Mouse (Mus musculus): ENCODE data around the gene Slc16a11.

DNA sequence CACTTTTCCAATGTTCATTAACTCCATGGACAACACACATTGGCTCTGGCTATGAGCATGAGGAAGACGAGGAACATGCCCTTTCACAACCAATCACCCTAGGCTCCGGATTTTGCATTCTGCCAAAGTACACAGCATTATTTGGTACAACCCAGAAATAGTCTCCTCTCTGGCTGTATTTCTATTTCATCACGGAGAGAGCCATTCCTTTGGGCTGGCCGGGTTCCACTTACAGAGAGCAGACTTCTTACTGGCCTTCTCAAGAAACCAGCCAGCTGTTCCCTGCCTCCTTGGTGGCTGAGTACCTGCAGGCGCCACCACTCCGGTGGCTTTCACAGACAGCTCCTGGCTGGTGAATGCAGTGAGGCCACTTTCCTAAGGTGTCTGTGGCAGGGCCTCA lies at the start of gene Slc16a11:
- no peak for TF ChIP-seq CTCF (conservative IDR thresholded peaks at IDR 0.05; ENCODE audit: low read length)
- TF ChIP-seq POU5F1 (IDR thresholded peaks at IDR 0.05; ENCODE audit: borderline replicate concordance, low read length) = no peak
- no peak for TF ChIP-seq NANOG (IDR thresholded peaks at IDR 0.05; ENCODE audit: borderline replicate concordance, low read length)
